Mouse (Mus musculus) c-Kit-negative CD71-positive TER-119-positive erythroid progenitor cells, embryonic 14.5 days (primary cell): ENCODE results near the gene Abca12.

Experiments used
- DNase-seq: peaks from one replicate; pipeline ENCODE4 v3.0.0-alpha.2; 2013; ENCODE audit warnings: low read depth, low spot score

Abca12 gene

DNA sequence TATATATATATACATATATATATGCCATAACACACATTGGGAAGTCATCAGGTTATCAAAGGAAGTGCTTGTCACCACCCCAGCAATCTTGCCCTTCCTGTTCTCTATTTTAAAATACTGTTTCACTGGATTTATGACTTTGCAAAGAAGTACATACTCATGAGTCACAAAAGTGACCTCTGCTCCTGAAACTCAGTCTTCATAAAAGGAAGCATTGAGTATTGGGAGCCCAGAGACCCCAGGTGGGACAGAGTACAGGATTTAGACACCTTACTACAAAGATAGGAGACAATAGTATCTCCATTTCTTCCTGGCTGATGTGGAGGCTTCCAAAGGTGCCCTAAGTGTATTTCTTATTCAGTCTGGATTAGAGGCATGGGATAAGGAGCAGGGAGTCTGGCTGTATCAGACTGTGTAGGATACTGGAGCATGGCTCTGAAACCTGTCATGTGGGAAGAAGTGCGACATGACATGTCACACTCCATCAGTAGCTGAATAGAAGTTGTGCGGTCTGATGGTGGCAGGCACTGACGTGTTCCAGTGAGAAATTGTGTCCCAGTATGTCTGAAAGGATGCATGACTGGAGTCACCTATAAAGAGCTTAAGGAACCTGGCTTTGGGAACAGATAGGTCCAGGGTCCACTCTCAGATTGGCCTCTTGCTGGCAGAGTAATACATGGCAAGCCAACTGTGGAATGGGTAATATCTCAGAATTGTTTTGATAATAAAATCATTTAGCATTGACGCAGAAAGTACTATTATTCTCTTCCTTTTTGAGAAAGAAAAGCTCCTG lies 76.0 kb downstream of the Abca12 start:
- DNase-seq, result no peak

DNA sequence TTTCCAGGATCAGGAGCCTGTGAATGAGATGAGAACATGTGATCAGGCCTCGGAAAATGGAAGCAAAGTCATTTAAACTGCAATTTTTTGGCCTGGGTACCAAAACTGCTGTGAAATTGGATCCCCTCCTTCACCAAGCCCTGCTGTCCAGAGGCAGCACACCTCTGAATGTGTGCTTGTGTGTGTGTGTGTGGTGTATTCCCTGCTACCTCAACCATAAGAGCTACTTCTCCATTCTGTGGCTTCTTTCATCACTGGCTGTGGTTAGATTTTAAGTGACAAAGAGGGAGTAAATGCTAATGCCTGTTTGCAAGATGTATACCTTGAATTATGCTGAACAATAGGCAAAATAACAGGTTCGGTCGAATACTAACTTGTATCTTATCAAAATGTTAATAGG lies 84.4 kb downstream of the Abca12 start:
- DNase-seq, result no peak

DNA sequence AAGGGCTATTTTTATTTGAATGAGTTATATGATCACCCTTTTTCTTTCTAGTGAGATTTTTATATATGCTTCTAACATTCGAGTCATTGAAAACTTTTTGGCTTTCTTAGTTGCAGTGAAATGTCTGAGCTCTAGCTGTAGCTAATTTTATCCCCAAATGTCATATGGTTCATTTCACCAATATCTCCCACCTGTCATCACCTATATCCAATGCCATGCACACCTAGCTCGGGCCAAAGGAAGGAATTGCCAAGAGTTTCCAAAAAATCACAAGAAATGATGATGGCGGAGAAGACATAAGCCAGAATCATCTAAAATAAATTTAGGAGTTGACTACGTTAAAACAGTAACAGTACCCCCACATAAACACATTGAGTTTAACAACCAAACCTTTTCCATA lies 102.5 kb downstream of the Abca12 start:
- DNase-seq, result no peak

DNA sequence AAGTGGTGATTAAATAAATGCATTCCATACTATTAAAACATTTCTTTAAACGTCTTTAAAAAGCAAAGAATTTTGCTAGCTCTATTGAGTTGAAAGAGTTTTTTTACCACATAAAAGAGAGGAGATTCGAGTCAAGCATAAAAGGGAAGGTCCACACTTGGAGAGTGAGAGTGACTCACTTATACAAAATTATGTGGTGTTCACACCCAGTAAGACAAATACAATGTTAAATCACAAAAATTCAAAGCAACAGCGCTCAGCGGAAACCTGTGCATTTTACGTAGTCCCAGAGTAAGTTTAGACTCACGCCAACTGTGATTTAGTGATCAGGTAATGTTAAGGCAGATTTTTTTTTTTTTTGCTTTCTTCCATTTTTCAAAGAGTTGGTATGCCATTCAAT lies 104.1 kb downstream of the Abca12 start:
- DNase-seq, result no peak

DNA sequence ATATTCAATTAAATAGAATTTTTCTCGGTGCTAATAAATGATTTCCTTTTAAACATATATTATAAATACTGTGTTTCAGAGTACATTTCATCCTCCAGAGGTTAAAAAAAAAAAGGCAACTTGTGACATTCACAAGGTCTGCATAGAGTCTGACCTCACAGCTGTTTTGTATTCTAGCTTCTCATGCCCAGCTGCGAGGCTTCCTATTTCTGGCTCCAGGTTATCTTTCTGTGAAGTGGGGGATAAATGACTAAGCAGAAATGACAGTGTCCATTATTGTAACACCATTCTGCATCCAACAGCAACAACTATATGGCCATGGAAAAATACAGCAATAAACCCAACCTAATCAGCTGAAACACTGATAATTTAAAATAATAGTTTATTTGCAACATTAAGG lies 107.3 kb downstream of the Abca12 start:
- no peak for DNase-seq

DNA sequence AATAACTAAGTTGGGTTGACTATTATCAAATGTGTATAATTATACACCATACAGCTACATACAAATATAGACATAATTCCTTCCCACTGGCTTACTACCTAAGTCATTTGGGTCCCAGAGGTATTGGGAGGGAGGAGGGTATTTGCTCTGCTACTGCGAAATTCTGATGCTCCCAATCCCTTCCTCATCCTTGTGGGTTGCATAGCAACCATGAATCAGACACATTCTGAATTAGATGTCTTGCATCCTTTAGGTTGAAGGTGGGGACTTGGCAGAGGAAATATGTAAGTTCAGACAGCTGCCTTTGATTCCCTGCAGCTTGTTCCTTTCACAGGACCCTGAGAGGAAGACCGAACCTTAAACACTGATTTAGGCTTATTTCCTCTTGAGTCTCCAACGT lies 108.5 kb downstream of the Abca12 start:
- no peak for DNase-seq

DNA sequence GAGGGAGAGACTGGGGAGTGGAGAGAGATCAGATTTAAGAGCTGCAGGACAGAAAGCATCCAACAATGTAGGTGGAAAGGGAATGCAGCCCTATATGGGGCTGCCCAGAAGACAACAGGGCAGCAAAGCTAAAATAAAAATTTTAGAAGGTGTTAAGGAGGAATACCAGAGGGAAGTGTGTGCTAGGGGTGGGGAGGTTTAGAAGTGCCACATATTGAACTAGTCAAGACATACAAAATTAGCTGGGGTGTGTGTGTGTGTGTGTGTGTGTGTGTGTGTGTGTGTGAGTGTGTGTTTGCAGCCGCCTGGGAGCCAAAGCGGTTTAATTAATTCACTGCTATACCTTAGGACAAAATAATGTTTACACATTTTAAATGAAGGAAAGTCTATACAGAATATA lies 110.1 kb downstream of the Abca12 start:
- no peak for DNase-seq

DNA sequence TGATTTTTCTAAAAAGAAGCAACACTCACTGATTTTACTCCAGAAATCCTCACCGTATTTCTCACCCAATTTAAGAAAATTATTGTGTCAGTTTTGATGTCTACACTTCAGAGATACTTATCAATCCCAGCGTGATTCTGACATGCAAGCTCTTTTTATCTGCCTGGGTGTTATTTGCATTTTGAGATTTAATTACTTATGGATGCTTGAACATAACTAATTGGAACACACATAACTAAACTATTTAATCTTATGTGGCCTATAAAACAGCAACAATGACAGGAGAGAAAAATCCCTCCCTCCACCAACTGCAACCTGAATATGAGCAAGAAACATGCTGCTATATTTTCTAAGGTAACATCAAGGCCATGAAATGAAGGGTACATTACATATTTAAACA lies 117.7 kb downstream of the Abca12 start:
- DNase-seq, result no peak

DNA sequence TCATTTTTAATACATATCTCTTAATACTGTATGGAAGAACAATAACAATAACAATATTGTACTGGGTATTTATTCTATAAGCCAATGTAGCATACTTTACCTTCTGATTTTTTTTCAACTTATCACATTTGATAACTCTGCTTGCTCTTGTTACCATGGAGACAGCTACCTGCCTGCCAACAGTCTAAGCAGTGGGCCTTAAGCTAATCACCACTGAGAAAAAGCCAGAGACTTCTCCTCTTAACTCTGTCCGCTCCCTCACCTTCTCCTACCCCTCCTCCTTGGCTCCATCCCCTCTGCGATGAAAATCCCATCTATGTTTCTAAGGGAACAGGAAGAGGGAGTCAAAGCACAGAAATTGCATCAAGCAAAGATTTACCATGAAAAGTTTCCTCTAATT lies 118.1 kb downstream of the Abca12 start:
- DNase-seq, result no peak

DNA sequence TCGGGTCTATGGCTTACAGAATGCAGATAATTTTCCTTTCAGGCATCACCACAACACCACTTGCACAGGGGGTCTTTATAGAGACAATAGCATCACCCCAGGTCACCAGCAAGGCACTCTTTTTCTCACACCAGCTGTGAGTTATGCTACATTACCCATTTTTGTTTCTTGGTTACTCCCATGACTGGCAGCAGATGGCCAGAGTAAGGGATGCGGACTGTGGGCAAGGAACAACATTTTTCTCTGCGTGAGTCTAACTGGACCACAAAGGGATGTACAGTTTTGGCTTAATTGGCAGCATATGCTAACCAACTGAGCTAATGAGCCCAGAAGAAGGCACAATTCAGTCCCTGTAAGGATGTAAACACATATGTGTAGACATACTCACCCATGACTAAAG lies 122.8 kb downstream of the Abca12 start:
- no peak for DNase-seq

DNA sequence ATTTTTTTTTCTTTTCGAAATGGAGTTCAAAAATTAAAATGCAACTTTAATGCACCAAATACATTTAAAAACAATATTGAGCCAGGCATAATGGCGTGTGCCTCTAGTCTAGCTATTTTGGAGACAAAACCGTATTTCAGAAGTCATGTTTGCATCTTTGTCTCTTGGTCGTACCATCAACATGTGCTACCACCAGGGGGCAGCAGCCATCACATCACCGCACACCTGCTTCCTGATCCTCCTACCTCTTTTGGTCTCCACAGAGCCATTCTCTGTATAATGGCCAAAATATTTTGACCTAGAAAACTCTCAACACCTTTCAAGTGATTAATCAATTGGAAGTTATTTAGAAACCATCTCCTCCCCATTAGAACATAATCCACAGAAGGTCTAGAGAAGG lies 125.2 kb downstream of the Abca12 start:
- no peak for DNase-seq

DNA sequence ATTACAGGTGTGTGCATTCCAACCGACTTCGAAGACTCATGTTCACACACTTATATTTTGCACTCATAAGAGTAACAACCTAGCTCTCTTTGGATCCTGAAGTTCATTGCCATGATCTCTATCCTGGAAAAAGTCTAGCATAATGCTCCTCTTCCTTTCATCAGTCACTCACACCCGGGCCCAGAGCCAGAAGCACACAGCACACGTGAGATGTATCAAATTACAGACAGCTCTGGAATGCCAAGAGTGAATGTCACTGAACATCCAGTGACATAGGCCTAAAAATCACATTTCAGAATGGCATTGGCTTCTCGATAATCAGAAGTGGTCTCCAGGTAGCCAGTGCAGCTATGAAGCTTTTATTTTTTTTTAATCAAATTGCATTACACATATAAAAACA lies 137.8 kb downstream of the Abca12 start:
- no peak for DNase-seq

DNA sequence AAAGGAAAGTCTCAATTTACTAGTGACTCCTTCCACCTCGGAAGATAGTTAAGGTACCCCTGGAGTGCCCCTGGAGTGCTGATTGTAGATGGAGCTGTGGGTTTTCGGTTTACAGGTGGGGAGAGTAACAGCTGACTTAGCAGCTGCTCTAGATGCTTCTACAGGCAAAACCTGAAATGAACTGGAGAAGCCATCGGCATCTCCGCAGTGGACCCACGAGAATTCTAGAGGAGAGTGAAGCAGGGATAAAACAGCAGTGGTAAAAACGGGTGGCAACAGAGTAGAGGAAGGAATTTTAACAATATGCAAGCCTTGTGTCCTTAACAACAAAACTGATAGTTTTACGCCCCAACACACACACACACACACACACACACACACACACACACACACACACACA lies 142.2 kb downstream of the Abca12 start:
- no peak for DNase-seq

DNA sequence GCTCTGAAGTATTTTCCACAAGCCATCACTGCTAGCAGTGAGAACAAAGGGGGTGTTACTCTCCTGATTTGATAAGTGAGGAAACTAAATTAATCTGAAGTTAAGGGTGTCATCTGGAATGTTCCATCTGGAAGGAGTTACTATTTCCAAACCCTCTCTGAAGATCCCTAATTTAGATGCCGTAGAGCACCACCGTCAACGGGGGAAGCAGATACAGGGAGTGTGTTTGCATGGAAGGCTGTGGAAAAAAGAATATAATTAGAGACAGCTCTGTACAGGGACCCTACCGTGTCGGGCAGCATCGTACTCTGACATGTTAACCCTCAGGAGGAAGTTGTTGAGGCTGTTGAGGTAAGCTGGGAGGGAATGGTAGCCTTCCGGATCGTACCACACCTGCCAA lies 142.6 kb downstream of the Abca12 start:
- DNase-seq, result no peak

DNA sequence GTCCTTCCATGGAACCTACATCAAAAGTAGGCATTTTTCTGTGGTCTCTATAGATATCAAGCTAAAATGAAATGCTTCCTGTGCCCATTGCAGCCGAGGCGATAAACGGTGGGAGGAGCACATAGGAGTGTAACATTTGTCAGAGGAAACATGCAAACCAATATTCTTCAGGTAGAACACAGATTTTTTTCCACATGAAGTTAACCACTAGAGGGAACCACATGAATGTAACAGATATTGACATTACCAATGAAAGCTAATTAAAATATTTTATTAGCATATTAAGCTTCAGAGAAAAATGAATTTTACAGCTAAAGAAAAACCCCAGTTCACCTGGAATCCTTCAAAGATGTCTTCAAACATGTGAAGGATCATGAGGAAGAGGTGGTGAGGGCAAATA lies 144.6 kb downstream of the Abca12 start:
- DNase-seq, result no peak

DNA sequence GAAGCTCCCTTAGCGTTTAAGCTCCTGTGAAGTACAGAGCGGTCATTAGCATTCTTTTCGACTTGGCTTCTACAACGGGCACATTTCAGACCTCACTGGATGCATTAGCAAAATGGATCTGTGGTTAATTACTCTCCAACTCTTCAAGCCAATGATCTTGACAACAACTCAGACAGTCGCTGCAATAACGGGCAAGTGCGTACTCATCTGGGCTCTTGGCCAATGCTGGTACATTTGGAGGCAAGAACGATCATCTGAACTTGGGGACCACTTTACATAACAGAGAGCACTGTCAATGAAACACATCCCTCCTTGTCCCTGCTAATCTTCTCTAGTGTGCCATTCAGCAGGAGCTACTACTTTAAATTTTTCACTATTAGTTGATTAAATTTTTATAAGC lies 148.1 kb downstream of the Abca12 start:
- DNase-seq, result no peak

DNA sequence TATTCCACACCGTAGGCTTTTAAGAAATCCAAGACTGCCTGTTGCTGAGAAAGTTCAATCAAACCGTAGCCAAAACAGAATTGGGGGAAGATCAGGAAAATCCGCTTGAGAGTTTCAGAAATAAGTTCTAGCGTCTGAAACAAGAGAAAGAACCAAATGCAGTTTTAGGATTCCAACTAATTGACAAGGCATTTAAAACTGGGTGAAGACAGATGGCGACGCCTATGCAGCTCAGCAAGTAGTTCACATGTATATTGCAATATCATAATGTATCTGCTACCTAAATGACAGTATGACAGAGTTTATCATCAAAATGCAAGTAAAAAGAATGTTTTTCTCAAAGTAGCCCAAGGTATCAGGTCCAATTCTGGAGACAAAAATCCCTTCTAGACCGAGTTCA lies 151.2 kb downstream of the Abca12 start:
- no peak for DNase-seq

DNA sequence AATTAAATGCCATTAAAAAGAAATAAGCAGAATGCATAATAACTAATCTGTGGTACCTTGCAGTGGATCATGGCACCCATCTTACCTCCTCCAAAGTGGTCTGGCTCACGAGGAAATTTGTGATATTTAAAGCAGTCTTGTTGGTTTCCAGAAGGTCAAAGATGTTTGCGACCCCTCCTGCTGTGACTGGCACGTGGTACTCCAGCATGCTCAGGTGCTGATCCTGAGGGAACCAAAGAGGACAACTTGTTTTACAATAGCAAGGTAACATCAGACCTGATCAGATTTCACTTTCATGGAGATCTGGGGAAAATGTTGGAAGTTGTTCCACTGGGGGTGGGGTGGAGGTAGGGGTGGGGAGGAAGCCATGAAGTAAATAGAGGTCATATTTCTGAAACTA lies 170.1 kb downstream of the Abca12 start:
- DNase-seq, result no peak

DNA sequence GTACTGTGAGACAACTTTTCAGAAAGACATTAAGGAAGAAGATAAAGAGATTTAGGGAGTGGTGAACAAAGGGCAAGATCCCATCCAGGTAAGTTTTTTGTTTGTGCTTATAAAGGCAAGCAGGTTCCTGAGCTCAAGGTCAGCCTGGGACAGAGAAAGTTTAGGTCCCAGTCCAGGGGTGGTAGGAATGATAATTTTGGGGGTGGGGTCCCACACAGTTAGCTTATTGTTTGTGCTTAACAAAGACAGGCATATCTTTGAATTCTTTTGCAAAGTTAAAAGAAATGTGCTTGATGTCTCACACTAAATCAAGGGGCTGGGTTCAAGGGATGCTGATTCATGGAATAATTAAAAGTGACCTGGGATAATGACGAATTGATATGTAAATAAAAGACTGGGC lies 173.3 kb downstream of the Abca12 start:
- no peak for DNase-seq

DNA sequence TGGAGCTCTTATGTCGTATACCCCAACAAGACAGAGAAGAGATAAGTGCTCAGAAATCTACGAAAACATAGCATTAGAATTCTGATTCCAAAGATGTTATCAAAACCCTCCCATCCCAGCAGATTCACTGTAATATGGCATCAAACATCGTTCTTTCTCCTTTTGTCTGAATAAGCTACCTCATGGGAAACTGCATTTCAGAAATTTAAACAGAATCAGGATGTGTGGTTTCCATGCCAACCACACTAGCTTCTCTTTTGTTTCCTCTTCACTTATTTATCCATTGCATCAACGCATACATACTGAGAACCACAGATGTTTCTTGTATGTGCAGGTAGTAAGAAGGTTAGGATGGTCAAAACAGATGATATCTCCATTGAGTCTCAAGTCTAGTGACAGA lies 175.1 kb downstream of the Abca12 start:
- DNase-seq, result no peak

DNA sequence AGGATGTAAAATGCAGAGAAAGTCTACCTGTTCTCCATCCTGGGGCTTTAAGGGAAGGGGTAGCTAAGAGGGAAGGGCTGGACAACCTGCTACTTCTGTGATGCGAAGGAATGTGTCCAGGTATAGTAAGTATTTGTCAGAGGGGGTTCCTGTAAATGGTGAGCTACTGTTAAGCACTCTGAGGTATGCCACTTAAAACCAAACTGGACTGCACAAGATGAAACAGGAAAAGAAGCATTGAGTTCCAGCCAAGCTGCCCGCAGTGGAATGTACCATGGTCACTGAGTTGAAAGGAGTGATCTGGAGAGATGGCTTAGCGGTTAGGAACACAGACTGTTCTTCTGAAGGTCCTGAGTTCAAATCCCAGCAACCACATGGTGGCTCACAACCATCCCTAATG lies 179.4 kb downstream of the Abca12 start:
- no peak for DNase-seq

DNA sequence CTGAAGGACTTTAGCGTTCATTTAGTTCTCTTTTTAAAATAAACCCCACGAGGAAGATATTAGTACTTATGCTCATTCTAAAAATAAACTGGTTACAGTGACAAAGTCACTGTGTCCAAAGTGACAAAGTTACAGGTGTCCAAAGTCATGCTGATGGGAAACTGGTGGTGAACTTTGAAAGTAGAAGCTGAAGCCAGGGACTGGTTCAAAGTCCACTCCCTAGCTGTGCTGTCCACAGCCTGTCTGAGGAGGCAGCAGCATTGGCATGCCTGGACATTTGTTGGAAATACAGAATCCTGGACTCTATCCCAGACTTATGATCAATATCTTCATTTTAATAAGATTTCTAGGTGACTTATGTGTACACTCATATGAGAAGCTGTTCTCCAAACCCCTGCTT lies 183.5 kb downstream of the Abca12 start:
- no peak for DNase-seq

DNA sequence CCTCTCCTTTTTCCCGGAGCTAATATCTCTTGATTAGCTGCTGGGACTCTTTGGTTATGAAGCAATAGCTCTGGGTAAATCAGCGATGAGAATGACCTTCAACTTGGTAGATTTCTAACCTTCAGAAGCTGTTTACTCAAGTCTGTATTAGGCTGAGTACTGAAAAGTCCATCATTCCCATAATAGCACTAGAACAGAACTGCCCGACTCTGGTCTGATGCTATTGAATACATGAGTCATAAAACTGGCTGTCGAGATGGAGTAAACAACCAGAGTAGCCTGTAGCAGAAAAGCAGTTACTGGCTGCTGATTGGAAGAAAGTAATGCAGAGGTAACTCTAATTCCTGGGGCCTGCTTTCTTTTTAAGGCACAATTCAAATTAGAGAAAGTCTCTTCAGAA lies 211.1 kb downstream of the Abca12 start:
- no peak for DNase-seq

DNA sequence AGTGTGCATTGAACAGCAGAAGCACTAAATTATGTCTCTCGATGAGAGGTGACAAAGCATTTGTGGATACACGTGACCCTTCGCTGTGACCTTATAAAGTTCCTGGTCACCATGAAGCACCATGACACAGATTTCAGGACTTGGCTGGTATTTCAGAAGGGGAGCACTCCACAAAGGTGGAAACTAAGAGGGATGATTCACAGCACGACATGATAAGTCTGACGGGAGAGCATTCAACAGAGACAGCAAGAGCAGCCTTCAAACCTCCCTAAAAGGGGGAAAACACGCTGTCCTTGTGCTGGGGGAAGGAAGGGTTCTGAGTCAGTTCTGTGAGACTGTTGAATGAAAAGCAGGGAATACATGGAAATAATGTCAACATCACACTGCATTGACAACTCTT lies 218.5 kb downstream of the Abca12 start:
- DNase-seq, result no peak
